Mouse (Mus musculus): ENCODE results near the gene Dusp8.

GRCm38 (mm10) chr7:142071212-142071578 lies 24.4 kb downstream of the Dusp8 start:
- TF ChIP-seq CTCF (IDR thresholded peaks at IDR 0.05; ENCODE audit: low read depth, low read length) = no peak
- TF ChIP-seq POLR2A (IDR thresholded peaks at IDR 0.05; ENCODE audit: insufficient read depth, low read length) = no peak
- TF ChIP-seq EP300 (IDR thresholded peaks at IDR 0.05; ENCODE audit: insufficient read depth, low read depth, low read length) = no peak

All from ES-Bruce4 (cell line).